Mouse (Mus musculus) layer of hippocampus, postnatal 36 days (tissue): ENCODE results near the gene Rgl2. TPM values are rescaled to one million over a fixed set of nuclear protein-coding genes. Genes with fewer than 3 reads are reported as not detected.
A peak's percentile ranks its signal among the peaks of the same experiment; 100 is the strongest.

Source experiments
- DNase-seq, 2 experiments: peaks; one replicate each; pipeline ENCODE4 v3.0.0; 2022
- total RNA-seq, 2 experiments: library from RNA; stranded (reverse); gene quantifications; 2 replicates each; pipeline ENCODE4 v1.2.3; 2021

Gene Rgl2
- total RNA-seq, 2 experiments from 2014 or later, result 66.4 to 79.8 TPM

DNA sequence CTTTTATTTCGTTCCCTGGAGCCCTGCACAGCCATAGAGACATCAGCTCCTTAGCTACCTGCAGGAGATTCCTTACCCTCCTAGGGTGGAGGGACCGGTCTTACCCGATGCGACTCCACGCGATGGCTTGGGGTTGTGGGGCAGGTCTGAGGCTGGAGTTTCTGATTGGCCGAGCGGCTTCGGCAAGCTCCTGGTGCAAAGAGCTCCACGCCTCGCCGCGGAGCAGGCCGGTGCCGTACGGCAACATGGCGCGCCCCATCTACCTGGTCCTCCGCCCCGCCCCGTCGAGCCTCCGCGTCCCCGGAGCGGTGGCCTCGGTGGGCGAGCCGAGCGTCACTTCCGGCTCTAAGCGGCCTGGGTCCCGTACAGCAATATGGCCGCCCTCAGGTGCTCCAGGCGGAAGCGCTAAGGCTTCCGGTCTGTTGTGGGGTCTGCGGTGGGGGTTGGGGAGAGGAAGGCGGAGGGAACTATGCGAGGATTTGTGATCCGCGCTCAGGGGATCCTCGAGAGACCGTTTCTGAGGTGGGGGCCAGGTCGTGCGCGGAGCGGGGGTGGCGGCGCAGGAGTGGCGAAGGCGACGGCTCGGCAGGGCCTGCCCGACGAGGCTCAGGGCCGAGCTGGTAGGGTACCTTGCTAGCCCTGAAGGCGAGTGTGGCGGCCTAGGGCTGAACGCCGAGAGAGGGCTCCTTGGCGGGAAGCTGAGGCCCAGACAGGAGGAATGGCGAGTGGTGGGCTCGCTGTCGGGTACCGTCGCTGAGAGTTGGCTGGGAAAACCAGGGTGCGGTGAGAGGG, 20.1 kb upstream of the Rgl2 start, which contains the start of gene Daxx:
Gene Daxx (plus strand): TSS at position 338 of the 792 bp plus-strand sequence.
- DNase-seq, result peak; percentile 99

DNA sequence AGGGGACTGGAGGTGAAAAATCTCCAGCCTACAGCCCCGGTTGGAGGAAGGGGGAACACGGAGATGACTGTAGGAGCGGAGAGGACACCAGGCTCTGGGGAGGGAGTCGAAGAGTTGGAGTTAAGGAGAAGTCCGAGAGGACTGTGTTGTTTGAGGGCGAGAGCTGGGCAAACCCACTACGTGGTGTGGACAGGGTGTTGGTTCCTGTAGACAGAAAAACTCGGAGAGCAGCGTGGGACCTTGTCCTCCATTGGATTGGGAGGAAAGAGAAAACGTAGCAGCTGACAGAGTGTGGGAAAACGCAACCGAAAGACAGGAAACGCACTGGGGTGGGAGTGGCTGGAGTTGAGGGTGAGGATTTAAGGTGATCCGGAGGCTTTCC, 19.5 kb upstream of the Rgl2 start:
- DNase-seq, result no peak

DNA sequence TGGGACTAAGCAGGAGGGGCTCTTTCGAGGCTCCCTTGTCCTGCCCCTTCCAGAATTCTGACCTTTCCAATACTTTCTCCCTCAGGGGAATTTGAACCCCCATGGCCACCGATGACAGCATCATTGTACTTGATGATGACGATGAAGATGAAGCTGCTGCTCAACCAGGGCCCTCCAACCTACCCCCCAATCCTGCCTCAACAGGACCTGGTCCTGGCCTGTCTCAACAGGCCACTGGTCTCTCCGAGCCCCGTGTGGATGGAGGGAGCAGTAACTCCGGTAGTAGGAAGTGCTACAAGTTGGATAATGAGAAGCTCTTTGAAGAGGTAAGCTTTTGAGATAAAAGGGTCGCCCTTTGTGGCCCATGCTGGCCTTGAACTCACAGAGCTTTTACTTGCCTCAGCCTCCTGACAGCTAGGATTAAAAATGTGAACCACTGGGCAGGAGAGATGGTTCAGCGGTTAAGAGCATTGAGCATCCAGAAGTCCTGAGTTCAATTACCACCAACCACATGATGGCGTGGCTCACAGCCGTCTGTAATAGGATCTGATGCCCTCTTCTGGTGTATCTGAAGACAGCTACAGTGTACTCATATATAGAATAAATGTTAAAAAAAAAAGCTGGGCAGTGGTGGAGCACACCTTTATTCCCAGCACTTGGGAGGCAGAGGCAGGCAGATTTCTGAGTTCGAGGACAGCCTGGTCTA, 18.8 kb upstream of the Rgl2 start:
- DNase-seq, result no peak

DNA sequence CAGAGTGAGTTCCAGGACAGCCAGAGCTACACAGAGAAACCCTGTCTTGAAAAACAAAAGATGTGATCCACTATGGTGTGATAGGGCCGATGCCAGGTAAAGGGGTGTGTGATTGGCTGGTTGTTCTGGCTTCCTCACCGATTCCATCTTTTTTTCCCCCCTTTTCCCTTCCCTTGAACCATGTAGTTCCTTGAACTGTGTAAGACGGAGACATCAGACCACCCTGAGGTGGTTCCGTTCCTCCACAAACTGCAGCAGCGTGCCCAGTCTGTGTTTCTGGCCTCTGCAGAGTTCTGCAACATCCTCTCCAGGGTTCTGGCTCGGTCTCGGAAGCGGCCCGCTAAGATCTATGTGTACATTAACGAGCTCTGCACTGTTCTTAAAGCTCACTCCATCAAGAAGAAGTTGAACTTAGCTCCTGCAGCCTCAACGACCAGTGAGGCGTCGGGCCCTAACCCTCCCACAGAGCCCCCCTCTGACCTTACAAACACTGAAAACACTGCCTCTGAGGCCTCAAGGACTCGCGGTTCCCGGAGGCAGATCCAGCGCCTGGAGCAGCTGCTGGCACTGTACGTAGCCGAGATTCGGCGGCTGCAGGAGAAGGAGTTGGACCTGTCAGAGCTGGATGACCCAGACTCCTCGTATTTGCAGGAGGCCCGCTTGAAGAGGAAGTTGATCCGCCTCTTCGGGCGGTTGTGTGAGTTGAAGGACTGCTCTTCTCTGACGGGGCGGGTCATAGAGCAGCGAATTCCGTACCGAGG, 18.1 kb upstream of the Rgl2 start:
- DNase-seq, result no peak

DNA sequence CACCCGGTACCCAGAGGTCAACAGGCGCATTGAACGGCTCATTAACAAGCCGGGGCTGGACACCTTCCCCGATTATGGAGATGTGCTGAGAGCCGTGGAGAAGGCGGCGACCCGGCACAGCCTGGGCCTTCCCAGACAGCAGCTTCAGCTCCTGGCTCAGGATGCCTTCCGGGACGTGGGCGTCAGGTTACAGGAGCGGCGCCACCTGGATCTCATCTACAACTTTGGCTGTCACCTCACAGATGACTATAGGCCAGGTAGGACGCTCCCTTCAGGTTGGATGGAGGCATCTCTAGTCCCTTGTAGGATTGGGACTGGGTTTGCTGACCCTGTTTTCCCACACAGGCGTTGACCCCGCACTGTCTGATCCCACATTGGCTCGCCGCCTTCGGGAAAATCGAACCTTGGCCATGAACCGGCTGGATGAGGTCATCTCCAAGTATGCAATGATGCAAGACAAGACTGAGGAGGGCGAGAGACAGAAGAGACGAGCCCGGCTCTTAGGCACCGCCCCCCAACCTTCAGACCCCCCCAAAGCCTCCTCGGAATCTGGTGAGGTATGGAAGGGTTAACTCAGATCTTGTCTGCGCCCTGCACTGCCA, 17.4 kb upstream of the Rgl2 start:
- DNase-seq, result no peak

DNA sequence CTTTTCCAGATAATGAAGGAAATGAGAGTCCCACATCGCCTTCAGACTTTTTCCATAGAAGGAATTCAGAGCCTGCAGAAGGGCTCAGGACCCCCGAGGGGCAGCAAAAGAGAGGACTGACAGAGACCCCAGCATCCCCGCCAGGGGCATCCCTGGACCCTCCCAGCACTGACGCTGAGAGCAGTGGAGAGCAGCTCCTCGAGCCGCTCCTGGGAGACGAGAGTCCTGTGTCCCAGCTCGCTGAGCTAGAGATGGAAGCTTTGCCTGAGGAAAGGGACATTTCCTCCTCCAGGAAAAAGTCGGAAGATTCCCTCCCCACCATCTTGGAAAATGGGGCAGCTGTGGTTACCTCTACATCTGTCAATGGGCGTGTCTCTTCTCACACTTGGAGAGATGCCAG, 16.1 kb upstream of the Rgl2 start:
- no peak for DNase-seq

DNA sequence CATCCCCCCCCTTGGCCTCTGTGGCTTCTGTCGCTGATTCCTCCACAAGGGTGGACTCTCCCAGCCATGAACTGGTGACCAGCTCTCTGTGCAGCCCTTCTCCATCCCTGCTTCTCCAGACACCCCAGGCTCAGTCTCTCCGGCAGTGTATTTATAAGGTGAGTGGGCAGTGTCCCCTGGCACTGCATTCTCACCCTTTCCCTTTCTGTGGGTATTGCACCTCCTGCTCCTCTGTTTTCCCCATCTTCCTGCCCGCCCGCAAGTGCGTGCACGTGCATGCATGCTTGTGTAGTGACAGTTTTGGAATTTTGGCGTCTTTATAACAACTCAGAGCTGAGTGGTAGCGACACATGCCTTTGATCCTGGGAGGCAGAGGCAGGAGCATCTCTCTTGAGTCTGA, 15.4 kb upstream of the Rgl2 start:
- no peak for DNase-seq

DNA sequence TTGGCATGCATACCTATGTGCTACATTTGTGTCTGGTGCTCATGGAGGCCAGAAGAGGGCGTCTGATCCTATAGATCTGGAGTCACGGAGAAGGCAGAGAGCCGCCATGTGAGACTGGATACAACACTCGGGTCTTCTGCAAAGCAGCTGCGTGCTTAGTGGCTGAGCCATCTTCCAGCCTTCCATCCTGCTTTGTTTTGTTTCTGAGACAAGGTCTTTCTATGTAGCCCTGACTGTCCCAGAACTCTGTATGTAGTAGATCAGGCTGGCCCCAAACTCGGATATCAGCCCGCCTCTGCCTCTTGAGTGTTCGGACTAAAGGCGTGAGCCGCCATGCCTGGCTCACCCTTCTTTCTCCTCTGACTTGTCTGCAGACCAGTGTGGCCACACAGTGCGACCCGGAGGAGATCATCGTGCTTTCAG, 14.4 kb upstream of the Rgl2 start:
- no peak for DNase-seq

DNA sequence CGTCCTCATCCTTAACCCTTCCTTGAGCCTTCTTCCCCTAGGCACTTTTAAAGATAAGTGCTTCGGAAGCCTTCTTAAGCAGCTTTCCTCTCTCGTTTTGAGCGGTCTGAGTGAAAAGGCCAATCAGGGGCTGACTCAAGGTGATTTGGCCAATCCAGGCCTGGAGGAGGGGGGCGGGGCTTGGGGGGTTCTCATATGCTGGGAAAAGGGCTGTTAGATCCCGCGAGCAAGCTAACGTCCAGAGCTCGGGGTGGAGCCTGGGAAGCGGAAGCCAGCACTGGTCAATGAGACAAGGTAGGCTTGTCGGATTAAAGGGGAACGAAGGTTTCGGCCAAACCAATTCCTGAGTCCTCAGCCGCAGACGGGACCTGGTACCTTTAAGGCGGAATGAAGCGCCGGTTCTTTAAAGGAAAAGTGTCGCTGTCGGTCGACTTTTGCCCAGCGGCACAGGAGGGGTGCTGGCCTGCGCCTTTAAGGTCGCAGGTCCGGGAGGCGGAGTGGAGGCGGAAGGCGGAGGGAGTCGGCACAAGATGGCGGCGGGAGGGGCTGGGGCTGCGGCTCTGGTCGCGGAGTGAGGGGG, 13.6 kb upstream of the Rgl2 start, which contains the start of the genes Tapbp and Zbtb22:
Gene Tapbp (plus strand): TSS at position 229 of the 580 bp plus-strand sequence.
Gene Zbtb22 (plus strand): TSS at position 234 of the 580 bp plus-strand sequence.
- DNase-seq, result peak; percentile 94 to 95

DNA sequence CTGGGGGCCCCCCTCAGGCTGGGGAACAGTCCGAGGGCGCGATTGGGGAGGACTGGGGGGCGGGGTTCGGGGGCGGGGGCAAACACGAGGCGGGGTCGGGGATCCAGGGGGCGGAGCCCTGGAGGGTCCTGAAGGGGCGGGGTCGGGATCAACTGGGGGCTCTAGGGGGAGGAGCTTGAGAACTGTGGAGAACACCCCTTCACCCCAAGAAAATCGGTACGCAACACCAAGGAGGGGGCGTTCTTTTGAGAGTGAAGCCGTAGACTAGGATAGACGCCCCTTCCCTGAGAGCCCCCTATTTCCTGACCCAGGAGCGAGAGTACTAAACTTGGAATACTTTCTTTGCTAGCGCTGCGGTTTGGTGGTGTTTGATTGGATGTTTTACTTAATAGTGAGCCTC, 13.0 kb upstream of the Rgl2 start:
- no peak for DNase-seq

DNA sequence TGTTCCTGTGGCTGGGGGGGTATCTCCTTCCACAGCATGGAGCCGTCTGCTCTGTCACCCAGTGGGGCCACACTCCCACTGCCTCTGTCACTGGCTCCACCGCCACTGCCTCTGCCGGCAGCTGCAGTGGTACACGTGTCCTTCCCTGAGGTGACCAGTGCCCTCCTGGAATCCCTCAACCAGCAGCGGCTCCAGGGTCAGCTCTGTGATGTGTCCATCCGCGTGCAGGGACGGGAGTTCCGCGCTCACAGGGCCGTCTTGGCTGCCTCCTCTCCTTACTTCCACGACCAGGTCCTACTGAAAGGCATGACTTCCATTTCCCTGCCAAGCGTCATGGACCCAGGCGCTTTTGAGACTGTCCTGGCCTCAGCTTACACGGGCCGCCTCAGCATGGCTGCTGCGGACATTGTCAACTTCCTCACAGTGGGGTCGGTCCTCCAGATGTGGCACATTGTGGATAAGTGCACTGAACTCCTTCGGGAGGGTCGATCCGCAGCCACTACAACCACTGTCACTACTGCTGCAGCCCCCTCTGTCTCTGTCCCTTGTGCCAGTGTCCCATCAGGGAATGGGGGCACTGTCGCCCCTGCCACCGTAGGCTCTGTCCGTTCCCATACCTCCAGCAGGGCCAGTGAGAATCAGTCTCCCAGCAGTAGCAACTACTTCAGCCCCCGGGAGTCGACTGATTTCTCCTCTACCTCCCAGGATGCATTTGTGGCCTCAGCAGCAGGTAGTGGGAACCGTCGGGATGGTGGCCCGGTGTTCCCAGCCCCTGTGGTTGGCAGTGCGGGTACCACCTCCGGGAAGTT, 12.3 kb upstream of the Rgl2 start:
- DNase-seq, result no peak

DNA sequence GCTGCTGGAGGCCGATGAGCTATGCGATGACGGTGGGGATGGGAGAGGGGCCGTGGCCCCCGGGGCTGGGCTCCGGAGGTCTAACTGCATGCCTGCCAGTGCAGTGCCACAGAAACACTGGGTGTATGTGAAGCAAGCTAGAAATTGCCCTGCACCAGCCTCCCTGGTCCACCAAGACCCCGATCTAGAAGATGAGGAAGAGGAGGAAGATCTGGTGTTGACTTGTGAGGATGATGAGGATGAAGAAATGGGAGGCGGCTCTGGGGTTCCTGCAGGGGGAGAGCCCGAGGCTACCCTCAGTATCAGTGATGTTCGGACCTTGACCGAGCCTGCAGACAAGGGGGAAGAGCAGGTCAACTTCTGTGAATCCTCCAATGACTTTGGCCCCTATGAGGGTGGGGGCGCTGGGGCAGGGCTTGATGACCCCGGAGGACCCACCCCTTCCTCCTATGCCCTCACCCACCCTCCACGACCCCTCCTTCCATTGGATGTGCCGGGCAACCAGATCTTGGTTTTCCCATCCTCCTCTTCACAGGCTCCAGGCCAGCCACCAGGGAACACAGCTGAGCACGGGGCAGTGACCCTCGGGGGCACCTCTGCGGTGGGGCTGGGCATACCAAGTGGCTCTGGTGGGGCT, 11.6 kb upstream of the Rgl2 start:
- no peak for DNase-seq

DNA sequence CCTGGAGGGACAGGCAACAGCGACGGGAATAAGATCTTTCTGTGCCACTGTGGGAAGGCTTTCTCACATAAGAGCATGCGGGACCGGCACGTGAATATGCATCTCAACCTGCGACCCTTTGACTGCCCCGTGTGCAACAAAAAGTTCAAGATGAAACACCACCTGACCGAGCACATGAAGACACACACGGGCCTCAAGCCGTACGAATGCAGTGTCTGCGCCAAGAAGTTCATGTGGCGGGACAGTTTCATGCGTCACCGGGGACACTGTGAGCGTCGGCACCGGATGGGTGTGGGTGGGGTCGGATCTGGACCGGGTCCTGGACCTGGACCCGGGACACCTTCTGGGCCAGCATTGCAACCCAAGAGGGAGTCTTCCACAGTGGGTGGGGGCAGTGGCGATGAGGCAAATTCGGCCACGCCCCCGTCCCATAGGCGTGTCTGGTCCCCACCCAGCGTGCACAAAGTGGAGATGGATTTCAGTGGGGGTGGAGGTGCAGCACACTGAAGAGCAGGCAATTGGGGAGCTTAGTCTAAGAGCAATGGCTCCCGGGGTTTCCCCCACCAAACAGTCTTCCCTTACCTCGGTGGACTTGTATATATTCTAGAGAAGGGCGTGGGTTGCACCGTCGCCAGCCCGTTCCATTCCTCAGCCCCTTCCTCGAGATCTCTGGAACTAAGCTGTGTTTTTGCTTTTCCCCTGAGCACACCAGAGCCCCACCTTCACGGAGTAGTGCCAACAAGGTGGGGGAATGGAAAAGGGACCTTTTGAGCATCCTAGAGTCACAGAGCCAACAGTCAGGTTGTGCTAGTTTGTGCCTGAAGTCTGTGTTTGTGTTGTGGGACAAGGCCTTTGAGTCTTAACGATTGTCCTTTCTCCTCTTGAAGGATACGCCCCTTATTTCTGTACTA, 10.8 kb upstream of the Rgl2 start:
- no peak for DNase-seq

DNA sequence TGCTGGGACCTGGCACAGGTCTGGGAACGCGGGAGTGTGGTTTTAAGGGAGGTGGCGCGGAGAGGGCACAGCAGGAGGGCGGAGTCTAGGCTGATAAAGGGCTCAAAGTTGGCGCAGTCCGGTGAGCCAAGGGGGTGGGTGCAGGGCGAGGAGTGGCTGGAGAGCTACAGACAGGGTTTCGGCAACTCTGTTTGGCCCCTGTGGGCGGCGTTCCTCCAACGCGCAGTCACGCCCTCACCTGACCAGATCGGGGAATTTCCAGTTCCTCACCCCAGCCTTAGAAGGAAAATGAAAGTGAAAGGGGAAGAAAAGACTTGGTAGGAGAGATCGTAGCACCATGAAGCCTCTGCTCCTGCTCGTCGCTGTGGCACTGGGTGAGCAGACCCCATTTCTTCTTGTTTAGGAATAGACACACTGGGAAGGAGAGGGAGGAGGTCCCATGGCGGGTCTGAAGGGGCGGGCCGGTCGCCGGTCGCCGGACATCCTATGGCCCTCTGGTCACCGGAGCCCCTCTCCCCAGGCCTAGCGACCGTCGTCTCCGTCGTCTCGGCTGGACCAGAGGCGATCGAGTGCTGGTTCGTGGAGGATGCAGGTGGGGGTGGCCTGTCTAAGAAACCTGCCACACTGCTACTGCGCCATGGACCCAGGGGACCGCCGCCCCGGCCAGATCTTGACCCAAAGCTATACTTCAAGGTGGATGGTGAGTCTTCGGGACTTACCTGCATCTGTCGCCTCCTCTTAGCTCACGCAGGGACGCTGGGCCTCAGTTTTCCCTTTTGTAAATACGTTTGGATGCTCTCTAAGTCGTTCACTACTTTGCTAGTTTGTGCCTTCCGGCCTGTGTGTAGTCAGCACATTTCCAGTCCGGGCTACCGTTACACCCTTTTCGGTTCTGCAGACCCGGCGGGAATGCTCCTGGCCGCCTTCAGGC, 9.7 kb upstream of the Rgl2 start:
- DNase-seq, result no peak

DNA sequence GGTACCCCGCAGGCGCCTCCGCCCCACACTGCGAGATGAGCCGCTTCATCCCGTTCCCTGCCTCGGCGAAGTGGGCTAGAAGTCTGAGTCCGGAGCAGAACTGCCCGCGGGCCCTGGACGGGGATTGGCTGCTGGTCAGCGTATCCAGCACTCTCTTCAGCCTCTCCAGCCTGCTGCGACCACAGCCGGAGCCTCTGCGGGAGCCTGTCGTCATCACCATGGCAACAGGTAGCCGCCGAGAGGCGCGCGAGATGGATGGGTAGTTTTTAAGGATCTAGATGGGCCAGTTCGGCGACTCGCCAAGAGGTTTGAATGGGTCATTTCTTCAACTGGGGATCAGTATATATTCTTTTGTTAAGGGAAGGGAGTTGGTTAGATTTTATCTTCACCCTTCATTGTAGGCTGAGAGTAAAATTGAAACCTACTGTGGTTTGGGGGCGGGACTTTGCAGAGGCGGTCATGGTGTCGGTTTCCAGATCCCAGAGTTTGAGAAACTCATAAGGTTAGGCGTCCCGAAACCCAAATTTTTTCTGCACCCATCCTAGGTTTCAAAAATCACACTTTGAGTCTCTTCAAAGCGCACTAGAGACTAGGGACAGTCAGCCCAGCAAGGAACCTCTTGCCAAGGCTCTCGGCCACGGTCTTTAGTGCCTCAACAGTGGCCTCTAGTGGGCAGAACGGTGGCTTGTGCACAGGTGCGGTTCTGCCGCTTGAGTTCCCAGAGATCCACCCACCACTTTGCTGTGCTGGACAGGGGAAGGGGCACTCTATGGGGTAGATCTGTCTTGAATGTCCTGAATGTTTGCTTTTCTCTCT, 8.9 kb upstream of the Rgl2 start:
- peak; percentile 74 to 75 for DNase-seq

DNA sequence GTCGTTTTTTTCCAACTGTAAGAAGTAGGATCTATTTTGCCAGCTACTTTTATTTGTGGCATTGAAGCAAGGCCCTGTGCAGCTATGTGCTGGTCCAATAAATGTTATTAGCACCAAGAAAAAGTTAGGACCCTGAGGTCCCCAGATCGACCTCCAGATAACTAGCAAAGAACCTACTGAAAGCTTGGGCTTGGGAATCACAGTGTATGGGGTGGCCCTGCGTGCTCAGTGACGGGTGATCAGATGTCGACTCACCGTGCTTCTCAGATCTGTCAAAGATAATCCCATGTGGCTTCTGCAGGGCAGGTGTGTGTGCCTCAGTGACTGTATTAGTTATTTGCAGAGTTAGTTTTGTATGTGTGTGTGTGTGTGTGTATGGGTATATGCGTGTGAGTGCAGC, 8.0 kb upstream of the Rgl2 start:
- no peak for DNase-seq

DNA sequence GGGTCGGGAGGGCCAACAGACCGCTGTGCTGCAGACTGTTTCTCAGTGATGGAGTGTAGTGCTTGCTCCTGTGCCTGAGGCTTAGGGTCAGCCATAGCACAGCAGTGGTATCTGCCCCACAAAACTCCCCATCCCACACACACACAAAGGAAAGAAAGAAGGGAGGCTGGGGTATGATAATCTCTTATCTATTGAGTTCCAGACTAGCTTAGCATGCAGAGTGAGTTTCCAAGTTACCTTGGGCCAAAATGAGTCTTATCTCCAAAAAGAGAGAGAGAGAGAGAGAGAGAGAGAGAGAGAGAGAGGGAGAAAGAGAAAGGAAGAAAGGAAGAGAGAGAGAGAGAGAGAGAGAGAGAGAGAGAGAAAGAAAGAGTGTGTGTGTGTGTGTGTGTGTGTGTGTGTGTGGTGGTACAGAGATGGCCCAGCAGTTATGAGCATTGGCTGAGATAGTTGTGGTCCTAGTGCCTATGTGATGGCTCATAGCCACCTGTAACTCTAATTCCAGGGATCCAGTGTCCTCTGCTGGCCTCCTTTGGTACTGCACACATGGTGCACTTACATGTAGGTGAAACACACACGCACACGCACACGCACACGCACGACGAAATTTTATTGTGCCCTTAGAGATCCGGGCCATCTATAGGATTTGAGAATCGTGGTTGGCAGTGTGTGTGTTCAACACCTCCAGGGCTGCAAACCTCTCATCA, 4.6 kb upstream of the Rgl2 start:
- DNase-seq, result no peak
